Mouse (Mus musculus) small intestine, adult 2 months (tissue): ENCODE data around the gene Rab11fip4.

Experiments
- CTCF ChIP-seq: fragments of 200-500 bp; IDR thresholded peaks from 2 replicates; pipeline ENCODE4 v1.5.1; 2012; ENCODE audit warnings: low read depth, mild to moderate bottlenecking, control low read depth, inconsistent platforms, low read length, moderate library complexity, mixed read lengths; ENCODE audit not compliant: insufficient replicate concordance, insufficient read length; ENCODE audit errors: extremely low read depth
- POLR2A ChIP-seq: fragments of 200-500 bp; IDR thresholded peaks from 2 replicates; pipeline ENCODE4 v1.6.1; 2012; ENCODE audit warnings: low read depth, mild to moderate bottlenecking, control low read depth, inconsistent platforms, low read length, moderate library complexity

- TF ChIP-seq POLR2A (no peak), CTCF (no peak)
Observed at GRCm38 (mm10) chr11:79614880-79615279, 23.9 kb downstream of the Rab11fip4 start.
